Mouse (Mus musculus) stomach, embryonic 14.5 days (tissue): ENCODE results near the gene Rpl15. TPM values are rescaled to one million over a fixed set of nuclear protein-coding genes. Genes with fewer than 3 reads are reported as not detected.
"Not testable (repeated sequence)": the region's sequence is repeated elsewhere in the genome, so short reads cannot be mapped to it uniquely, and the experiment has no call there.

ENCODE experiments used
- ATAC-seq: fragments of 200-750 bp; cut with Nextera tagmentation; 2 replicates; pipeline ENCODE4 v1.8.0; 2017; ENCODE audit warnings: low read depth, moderate TSS enrichment; ENCODE audit not compliant: insufficient number of reproducible peaks, insufficient read depth, low FRiP score
- H3K27ac ChIP-seq: fragments of 300-500 bp; sonication (generic); 2 replicates; pipeline ENCODE4 v1.5.1; 2014; ENCODE audit warnings: mild to moderate bottlenecking, low read length, moderate library complexity, mixed read lengths
- H3K27me3 ChIP-seq: fragments of 300-500 bp; sonication (generic); 2 replicates; pipeline ENCODE4 v1.6.1; 2014; ENCODE audit warnings: low read length, control low read depth, mixed read lengths; ENCODE audit not compliant: control insufficient read depth, insufficient read depth
- H3K36me3 ChIP-seq: fragments of 300-500 bp; sonication (generic); 2 replicates; pipeline ENCODE4 v1.6.1; 2014; ENCODE audit warnings: mild to moderate bottlenecking, control low read depth, low read length, moderate library complexity, mixed read lengths; ENCODE audit not compliant: control insufficient read depth, insufficient read depth
- H3K4me1 ChIP-seq: fragments of 300-500 bp; sonication (generic); 2 replicates; pipeline ENCODE4 v1.6.1; 2014; ENCODE audit warnings: low read length, control low read depth, mixed read lengths; ENCODE audit not compliant: control insufficient read depth, insufficient read depth
- H3K4me2 ChIP-seq: fragments of 300-500 bp; sonication (generic); replicated peaks from 2 replicates; pipeline ENCODE4 v1.6.1; 2014; ENCODE audit warnings: low read depth, low read length, control low read depth
- H3K4me3 ChIP-seq: fragments of 300-500 bp; sonication (generic); 2 replicates; pipeline ENCODE4 v1.5.1; 2014; ENCODE audit warnings: low read depth, low read length, control low read depth
- H3K9ac ChIP-seq: fragments of 300-500 bp; sonication (generic); replicated peaks from 2 replicates; pipeline ENCODE4 v1.6.1; 2014; ENCODE audit warnings: low read depth, mild to moderate bottlenecking, control low read depth, low read length, moderate library complexity, mixed read lengths
- H3K9me3 ChIP-seq: fragments of 300-500 bp; sonication (generic); 2 replicates; pipeline ENCODE4 v1.6.1; 2016; ENCODE audit warnings: low read depth, low read length, control low read depth; ENCODE audit not compliant: control insufficient read depth
- WGBS: fragments of 180-500 bp; shearing (Covaris S2); extraction: QIAGEN DNeasy Blood & Tissue Kit; methylation state at CpG from one replicate; pipeline ENCODE4 v1.1.7; 2014; 5-methylcytosine and 5-hydroxymethylcytosine counted together
- polyA plus RNA-seq: library from polyadenylated mRNA; unstranded; fragments of >200 nt; fragmentation: Nextera tagmentation; extraction: Ambion mirVana; gene quantifications from 2 replicates; pipeline ENCODE4 v1.2.1, GENCODE M21; 2014

The Rpl15 gene
- polyA plus RNA-seq, 1 experiment from 2014 or later = 544 TPM

- Histone ChIP-seq H3K27me3 (no peaks in the 10 kb centered on the region), H3K4me1 (no peaks in the 10 kb centered on the region), H3K9ac (peak overlapping the region; percentile 4; the same call in 1 of the 2 replicates), H3K36me3 (peaks cover 8% of the 10 kb centered on the region), H3K9me3 (no peaks in the 10 kb centered on the region), H3K4me3 (peak overlapping the region; percentile 88), H3K4me2 (peak overlapping the region; percentile 31), H3K27ac (no peak overlapping the region)
- WGBS = 3% methylated on average over 7 of the region's 7 CpGs
- no peak for ATAC-seq
Observed at GRCm38 (mm10) chr14:18271666-18272065, 475 bp upstream of the Rpl15 start.

DNA sequence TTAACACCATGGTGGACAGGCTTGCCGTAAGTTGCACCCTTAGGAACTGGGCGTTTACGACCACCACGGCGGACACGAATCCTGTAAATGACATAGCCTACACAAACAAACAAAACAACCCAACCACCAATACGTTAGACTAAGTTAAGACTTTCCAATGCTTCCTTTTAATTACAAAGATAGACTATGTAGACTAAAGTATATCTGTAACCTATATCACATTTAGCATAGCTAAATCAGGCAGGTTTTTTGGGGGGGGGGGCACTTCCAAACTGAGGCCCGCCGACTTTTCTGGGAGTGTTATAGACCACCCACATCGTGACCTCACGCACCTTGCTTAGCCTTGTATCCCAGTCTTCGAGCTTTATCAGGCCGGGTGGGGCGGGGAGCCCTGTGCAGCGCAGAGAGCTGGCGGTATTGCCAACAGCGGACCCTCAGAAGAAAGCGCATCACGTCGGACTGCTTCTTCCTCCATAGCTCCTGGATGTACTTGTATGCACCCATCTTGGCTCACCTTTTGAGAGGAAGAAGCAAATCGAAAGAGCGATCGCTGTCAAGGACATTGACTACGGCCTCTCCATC lies 1.2 kb downstream of the Rpl15 start:
- Histone ChIP-seq H3K36me3 (peaks cover 11% of the 10 kb centered on the region), H3K4me3 (peak overlapping the region; percentile 88), H3K4me2 (peak overlapping the region; percentile 74), H3K9ac (peak overlapping the region; percentile 98), H3K27ac (peak overlapping the region; percentile 75)
- not testable (repeated sequence) for H3K4me1 ChIP-seq, H3K9me3 ChIP-seq, ATAC-seq, H3K27me3 ChIP-seq
- 0% methylated on average over 23 of the region's 24 CpGs for WGBS

- no peaks in the 10 kb centered on the region for H3K9me3 ChIP-seq
- no peak overlapping the region for H3K27ac ChIP-seq
- ATAC-seq = no peak
- no peak overlapping the region for H3K9ac ChIP-seq
- H3K4me1 ChIP-seq = no peaks in the 10 kb centered on the region
- peaks cover 11% of the 10 kb centered on the region for H3K36me3 ChIP-seq
- 47% methylated on average over 4 of the region's 4 CpGs for WGBS
- H3K27me3 ChIP-seq = no peaks in the 10 kb centered on the region
- no peak overlapping the region for H3K4me3 ChIP-seq
- H3K4me2 ChIP-seq = no peak overlapping the region
Observed at GRCm38 (mm10) chr14:18263427-18263826, 7.8 kb downstream of the Rpl15 start.

- H3K4me2 ChIP-seq = no peak overlapping the region
- ATAC-seq = no peak
- no peaks in the 10 kb centered on the region for H3K4me1 ChIP-seq
- H3K36me3 ChIP-seq = no peaks in the 10 kb centered on the region
- H3K9me3 ChIP-seq = no peaks in the 10 kb centered on the region
- WGBS = 92% methylated on average over 3 of the region's 3 CpGs
- H3K27ac ChIP-seq = no peak overlapping the region
- H3K4me3 ChIP-seq = no peak overlapping the region
- H3K9ac ChIP-seq = no peak overlapping the region
- no peaks in the 10 kb centered on the region for H3K27me3 ChIP-seq
Observed at GRCm38 (mm10) chr14:18261203-18261602, 10.0 kb downstream of the Rpl15 start.

DNA sequence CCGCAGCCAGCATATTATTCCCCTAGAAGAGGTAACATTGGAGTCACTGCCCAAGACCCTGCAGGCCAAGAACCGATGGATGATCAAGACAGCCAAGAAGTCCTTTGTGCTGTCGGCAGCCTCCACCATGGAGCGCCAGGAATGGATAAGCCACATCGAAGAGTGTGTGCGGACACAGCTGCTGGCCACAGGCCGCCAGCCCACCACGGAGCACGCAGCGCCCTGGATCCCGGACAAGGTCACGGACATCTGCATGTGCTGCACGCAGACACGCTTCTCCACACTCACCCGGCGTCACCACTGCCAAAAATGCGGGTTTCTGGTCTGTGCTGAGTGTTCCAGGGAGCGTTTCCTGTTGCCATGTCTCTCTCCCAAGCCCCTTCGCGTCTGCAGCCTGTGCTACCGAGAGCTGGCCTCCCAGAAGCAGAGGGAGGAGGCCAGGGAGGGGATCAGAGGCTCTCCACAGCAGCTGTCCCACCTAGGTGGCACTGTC lies 28.5 kb downstream of the Rpl15 start:
- H3K27me3 ChIP-seq = no peaks in the 10 kb centered on the region
- H3K27ac ChIP-seq = no peak overlapping the region
- H3K36me3 ChIP-seq = no peaks in the 10 kb centered on the region
- H3K9ac ChIP-seq = no peak overlapping the region
- H3K4me3 ChIP-seq = no peak overlapping the region
- H3K9me3 ChIP-seq = no peaks in the 10 kb centered on the region
- ATAC-seq = no peak
- WGBS = 80% methylated on average over 21 of the region's 21 CpGs
- H3K4me2 ChIP-seq = no peak overlapping the region
- no peaks in the 10 kb centered on the region for H3K4me1 ChIP-seq

GRCm38 (mm10) chr14:18241786-18242185 lies 29.4 kb downstream of the Rpl15 start:
- no peak overlapping the region for H3K4me2 ChIP-seq
- 90% methylated on average over 4 of the region's 4 CpGs for whole genome bisulfite sequencing
- H3K27ac ChIP-seq = no peak overlapping the region
- H3K4me3 ChIP-seq = no peak overlapping the region
- no peaks in the 10 kb centered on the region for H3K4me1 ChIP-seq
- no peaks in the 10 kb centered on the region for H3K27me3 ChIP-seq
- no peaks in the 10 kb centered on the region for H3K9me3 ChIP-seq
- H3K36me3 ChIP-seq = no peaks in the 10 kb centered on the region
- no peak for ATAC-seq
- H3K9ac ChIP-seq = no peak overlapping the region

DNA sequence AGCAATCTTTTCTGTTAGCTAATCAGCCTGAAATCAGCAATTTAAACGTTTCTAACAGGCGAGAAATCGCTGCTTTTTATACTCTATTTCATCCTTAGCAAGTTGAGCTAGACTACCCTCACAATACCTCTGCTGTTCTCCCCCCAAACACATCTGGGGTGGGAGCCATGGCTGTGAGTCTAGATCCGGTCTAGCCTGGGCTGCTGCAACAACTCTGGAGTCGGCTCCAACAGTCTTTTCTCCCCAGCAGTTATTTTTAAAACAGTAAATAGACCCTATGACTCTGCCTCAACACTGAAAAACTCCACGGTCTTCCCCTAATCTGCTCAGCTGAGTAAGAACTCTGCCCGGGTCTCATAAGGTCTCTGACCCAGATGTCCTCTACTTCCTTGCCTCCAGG lies 31.1 kb downstream of the Rpl15 start:
- no peaks in the 10 kb centered on the region for H3K27me3 ChIP-seq
- no peaks in the 10 kb centered on the region for H3K4me1 ChIP-seq
- H3K36me3 ChIP-seq = no peaks in the 10 kb centered on the region
- H3K9ac ChIP-seq = no peak overlapping the region
- H3K9me3 ChIP-seq = no peaks in the 10 kb centered on the region
- H3K27ac ChIP-seq = no peak overlapping the region
- no peak overlapping the region for H3K4me2 ChIP-seq
- no peak overlapping the region for H3K4me3 ChIP-seq
- 61% methylated on average over 7 of the region's 7 CpGs for WGBS
- ATAC-seq = no peak

- Histone ChIP-seq H3K27ac (peak within 1 kb of the TSS; percentile 82), H3K36me3 (no peaks in the 10 kb centered on the region), H3K9me3 (no peaks in the 10 kb centered on the region), H3K27me3 (no peaks in the 10 kb centered on the region), H3K4me1 (no peaks in the 10 kb centered on the region), H3K4me3 (peak within 1 kb of the TSS; percentile 77), H3K9ac (peak within 1 kb of the TSS; percentile 55), H3K4me2 (peak within 1 kb of the TSS; percentile 69)
- WGBS = under 1% methylated on average over 61 of the region's 66 CpGs
- ATAC-seq = peak; percentile 93
Observed at GRCm38 (mm10) chr14:18238750-18239731, 32.1 kb downstream of the Rpl15 start, which contains the start of gene Nr1d2. TSS of gene Nr1d2 (minus strand) at chr14:18239127.
